Mouse (Mus musculus) kidney, postnatal 25 days (tissue): ENCODE data around the gene Rom1.

ENCODE experiments used
- DNase-seq, 2 experiments: peaks; one replicate each; pipeline ENCODE4 v3.0.0; 2021; ENCODE audit warnings: mixed read lengths in 2 of 2

Rom1 gene

DNA sequence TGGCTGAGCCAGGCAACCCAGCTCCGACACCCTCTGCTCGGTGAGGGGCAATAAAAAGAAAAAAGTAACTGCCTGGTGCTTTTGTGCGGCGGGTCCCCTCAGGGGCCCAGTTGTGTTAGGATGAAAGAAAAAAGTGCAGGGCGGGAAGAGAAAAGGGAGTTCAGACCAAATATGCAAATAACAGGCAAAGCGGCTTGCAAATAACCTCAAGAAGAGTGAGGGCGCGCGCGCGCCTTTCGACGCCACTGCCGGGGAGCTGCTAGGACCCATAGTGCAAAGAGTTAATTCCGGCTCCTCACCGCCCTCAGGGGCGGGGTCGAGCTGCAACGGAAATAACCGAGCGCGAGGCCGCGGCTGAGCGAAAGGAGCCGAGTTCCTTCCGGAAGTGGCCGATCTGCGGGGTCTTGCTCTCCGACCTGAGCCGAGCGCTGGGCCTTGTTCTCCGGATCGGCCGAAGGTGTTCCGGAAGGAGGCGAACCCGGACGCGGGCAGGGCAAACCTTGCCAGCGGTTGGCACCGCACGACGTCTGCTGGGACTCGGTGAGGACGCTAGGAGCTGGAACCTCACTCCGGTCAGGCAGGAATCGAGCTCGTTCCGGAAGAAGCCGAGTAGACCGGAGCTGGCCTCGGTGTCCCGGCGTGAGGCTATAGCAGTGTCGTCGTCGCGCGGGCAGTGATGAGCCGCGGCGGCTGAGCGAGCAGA, 12.5 kb upstream of the Rom1 start, which contains the start of gene Mta2:
TSS of gene Mta2 (plus strand) at position 361 of the 703 bp plus-strand sequence.
- peak; percentile 98 for DNase-seq

DNA sequence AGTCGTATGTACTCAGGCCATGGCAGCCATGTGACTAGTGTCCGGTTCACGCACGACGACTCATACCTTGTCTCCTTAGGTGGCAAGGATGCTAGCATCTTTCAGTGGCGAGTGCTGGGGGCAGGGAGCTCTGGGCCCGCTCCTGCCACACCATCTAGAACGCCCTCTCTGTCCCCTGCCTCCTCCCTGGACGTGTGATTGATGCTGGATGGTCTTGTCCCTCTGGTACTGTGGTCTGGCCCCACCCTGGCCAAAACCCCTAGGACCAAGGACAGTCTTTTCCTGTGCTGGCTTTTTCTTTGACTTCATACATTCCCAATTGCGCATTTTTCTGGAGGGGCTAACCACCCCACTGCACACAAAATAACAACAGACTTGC, 12.0 kb upstream of the Rom1 start:
- no peak for DNase-seq

DNA sequence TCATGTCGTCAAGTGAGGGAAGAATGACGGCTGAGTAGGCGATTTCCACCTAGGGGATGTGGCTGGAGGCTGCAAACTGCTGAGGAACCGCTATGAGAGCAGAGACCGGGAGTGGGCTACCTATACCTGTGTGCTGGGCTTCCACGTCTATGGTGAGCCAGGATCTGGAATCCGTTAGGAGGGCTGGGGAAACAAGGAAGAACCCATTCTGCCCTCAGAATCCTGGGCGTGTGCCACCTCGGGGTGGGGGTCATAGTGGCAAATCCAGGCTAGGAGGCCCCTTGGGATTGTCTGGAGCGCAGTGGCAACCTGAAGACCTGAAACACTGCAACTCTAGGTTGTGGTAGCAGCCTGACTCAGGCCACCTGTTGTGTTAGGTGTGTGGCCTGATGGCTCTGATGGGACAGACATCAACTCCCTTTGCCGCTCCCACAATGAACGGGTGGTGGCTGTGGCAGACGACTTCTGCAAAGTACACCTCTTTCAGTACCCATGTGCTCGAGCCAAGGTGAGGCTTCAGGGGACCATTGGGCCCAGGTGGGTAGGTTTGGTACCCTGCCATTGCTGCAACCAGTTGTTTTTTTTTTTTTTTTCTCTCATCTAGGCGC, 11.5 kb upstream of the Rom1 start:
- DNase-seq: no peak

DNA sequence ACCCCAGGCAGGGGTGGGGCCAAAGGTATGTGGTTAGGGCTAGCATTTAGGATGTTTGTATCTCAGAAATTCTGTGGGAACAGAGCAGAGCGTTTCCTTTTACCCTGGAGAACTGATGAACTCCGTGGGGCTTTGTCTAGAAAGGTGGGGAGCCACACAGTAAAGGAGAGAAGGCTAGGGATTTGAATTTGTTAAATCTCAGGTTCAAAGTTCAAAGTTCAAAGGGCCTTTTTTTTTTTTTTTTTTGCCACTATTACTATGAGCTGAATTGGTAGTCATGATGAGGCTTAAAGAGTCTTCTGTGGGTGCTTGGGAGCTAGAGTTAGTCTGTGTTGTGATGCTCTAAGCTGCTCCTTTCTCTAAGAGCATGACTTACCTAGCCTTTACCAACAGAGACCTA, 7.6 kb upstream of the Rom1 start:
- DNase-seq: no peak

DNA sequence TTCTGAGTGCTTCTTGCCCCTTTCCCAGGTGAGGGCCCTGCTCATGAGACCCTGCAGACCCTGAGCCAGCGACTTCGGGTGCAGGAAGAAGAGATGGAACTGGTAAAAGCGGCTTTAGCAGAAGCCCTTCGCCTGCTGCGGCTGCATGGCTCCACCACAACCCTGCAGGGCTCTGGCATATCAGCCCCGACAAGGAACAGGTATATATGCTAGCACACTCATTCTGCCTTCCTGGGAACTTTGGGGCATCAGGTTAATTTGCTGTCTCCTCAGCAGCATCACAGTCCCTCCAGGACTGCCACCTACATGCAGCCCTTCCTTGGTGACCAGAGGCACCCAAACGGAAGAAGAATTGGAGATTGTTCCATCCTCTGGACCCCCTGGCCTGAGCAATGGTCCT, 1.6 kb upstream of the Rom1 start:
- DNase-seq: no peak

DNA sequence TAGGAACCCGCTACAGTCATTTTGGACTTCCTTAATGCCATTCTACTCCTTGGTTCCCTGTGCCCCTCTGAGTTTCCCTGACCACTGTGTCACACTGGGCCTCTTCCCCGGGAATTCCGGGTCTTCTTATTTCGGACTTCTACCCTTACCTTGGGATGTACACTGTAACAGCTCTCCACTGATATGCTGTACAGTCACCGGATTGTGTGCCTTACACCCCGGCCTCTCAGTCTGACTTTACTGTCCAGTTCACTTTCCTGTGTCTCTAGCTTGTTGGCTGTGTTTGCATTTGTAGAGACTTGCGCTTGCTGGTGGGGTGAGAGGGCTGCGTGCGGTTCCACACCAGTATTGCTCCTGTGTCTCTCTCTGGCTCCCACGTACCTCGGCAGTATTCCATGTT, 961 bp upstream of the Rom1 start:
- no peak for DNase-seq

DNA sequence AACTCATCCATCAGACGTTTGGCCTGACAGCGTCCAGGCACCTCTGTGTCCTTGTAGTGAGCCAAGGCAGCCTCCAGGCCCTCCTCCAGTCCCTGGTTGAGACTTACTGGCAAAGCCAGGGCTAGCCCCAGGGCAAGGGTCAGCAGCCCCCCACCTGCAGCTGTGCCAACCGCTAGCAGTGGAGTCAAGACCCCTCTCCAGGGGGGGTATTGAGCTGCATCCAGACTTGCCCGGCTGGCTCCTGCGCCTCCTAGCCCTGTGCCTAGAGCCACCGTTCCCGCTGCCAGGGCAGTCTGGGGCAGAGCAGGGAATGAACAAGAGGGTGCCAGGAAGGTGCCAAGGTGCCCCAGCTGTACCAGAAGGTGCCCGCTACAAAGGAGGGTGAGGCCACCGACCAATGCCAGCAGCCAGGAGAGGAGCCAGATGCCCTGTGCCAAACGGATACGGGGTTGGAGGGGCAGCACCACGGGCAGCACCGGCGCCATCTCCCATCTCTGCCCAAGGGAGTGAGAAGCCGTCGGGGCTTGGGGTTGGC, 400 bp downstream of the Rom1 start:
- DNase-seq: no peak

DNA sequence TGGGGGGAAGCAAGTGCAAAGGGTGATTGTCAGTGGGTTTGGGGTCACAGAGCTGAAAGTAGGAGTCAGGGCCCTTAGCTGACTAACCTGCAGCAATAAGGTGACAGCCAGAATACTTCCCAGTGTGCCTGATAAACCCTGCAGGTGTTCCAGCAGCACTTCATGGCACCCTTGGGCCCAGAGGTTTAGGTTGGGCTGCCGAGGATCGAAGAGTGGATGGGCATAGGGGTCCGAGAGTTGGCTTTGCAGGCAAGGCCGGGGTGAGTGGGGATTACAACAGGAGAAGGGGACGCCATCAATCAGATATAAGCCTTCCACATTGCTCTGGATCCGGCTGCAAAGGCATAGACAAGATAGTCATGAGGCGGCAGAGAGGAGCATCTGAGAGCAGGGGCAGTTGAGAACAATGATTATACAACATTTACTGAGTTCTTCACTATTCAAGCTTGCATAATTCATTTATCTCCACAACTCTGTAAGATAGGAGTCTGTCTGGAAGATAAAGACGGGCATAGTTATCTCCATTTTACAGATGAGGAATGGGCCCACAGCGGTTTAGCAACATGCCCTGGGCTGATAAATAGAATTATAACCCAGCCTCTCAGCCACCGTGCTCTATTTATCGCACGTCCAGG, 1.1 kb downstream of the Rom1 start:
- no peak for DNase-seq

DNA sequence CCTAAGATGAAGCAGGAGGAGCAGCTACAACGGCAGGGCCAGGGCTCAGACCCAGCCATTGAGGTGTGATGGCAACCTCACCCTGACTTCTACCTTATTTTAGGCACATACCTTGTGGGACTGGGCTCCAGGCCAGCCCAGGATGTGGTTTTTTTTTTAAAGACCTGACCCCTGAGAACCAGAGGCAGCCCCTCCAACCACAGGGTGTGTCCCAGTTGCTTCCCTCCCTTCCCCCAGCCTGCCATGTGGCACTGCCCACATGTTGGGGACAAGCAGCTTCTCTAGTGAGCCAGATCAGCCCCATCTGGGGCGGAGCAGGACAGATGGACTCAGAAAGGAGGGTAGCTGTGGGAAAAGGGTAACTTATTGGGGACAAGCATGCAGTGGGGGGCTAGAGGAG, 2.4 kb downstream of the Rom1 start:
- DNase-seq: no peak

DNA sequence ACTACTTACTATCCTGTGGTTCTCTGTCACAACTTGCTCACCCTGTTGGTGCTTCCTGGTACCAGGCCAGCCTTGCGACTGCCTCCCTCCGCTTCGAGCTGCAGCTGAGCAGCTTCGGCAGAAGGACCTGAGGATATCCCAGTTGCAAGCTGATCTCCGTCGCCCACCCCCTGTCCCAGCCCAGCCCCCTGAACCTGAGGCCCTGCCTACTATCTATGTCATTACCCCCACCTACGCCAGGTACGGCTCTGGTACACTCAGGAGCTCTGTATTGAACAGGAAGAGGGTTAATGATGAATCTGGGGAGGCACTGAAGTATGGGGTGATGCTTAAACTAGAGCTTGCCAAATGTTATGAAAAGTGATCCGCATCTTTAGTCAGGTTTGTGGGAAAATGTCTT, 7.4 kb downstream of the Rom1 start:
- no peak for DNase-seq

DNA sequence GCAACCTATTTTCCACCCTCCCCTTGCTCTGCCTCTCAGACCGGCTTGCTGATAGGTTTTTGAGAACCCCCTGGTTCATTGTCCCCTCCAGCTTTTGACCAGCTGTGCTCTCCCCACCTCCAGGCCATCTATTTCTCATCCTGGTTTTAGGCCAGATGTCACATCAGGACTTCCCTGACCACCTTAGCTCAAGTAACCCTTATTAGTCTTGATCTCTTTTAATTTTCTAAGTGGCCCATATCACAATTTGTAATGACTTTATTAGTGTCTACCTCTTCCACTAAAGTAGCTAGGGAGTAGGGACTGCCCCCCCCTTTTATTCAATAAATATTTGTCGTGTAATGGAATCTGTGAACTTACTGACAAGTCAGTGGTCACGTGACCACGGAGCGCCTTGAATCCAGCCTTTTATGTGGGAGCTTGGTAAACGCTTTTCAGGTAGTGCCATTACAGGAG, 8.3 kb downstream of the Rom1 start:
- peak; percentile 66 to 69 for DNase-seq

DNA sequence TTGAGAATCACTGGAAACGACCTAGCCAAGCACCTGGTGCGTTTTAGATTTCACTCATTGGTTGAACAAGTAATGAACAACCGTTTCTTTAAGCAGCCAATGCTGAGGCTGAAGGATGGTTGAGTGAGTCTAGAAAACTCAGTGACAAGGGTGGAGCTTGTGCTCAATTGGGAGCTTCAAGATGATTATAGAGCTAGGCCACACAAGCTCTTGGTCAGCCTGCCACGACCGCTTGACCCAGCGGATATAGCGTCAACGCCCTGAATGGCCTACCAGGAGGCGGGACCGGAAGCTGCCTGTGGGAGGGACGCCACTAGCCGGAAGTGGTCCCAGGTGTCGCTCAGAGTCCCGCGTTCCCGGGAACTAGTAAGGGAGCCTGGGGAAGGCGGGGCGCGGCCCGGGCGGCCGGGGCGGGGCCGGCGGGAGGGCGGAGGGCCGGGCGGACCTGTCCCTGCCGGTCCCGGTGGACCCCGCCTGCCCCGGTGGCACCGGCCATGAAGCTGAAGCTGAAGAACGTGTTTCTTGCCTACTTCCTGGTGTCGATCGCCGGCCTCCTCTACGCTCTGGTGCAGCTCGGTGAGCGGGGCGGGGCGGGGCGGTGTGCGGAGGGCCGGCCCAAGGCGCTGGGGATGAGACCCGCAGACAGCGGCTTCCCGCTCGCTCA, 9.0 kb downstream of the Rom1 start, which contains the start of gene B3gat3:
TSS of gene B3gat3 (plus strand) at position 302 of the 664 bp plus-strand sequence.
- DNase-seq: peak; percentile 96 to 98

DNA sequence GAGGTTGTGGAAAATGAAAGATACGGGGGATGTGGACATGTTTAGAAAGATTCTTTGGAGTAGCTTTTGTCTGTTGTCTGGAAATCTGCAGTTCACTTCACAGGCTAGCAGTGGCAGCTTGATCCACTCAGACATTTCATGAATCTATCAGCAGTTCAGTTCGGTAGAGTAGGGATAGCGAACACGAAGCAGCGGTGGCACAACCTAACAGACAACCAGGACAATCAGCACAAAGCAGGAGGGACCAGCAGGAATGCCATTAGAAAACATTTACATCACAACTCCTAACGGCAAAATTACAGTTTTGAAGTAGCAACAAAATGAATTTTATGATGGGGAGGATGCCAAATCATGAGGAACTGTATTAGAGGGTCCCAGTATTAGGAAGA, 9.5 kb downstream of the Rom1 start:
- no peak for DNase-seq

DNA sequence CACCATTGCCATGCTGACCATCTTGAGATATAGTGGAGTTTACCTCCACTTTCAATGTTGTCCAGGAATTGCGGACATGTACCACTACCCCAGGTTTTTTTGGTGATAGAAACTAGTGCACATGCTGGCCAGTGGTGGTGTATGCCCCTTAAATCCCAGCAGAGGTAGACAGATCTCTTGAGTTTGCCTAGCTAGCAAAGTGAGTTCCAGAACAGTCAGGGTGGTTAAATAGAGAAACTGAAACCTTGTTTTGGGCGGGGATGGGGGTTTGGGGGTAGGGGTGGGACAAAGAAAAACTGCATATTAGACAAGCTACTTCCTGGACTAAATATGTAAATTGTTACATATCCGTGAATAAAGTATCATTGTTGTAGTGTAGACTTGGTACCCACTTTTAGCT, 10.2 kb downstream of the Rom1 start:
- DNase-seq: no peak

DNA sequence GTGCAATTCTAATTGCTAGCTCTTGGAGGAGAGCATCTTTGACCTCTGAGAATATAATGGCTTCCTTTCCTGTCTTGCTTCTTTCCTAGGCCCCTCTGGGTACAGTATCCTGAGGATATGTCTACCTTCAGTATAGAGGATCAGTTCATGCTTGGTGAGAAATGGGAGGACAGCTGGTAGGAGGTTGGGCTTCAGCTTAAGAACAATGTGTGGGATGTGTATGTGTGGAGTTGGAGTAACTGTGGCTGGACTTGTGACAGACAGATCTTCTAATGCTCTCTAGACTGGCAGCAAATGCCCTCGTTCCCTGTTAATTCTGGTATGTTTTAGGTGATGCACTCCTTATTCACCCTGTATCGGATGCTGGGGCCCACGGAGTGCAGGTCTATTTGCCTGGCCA, 14.9 kb downstream of the Rom1 start:
- DNase-seq: no peak

DNA sequence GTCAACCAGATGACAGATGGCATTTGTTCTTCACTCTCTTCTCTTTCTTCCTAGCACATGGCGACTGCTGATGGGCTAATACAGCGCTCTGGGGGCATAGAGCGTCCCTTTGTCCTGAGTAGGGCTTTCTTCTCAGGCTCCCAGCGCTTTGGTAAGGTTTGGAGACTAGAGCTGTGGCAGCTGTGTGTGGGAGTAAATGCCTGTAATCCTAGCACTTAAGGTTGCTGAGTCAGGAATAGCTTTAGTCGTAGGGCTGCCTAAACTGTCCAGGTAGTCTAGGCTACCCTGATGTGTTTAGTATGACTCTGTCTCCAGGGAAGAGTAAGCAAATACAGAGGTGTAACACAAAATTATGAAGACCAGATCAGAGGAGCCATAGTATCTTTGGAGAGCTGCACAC, 17.3 kb downstream of the Rom1 start:
- DNase-seq: no peak

DNA sequence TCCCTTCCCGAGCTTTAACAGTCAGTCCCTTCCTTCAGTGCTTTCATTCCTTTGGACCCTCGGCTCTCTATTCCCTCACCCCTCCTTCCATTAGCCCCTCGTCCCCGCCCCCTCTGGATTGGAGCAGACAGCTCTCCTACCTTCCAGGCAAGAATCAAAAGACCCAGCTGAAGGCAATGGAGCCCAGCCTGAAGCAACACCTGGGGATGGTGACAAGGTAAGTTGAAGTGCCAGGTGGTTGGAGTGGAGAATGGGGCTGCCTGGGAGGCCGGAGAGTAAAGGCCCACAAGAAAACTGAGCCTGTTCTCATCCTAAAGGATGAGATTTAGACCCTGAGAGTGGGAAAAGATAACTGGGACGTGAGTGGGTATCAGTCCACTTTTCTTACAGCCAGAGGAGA, 20.6 kb downstream of the Rom1 start:
- DNase-seq: no peak

DNA sequence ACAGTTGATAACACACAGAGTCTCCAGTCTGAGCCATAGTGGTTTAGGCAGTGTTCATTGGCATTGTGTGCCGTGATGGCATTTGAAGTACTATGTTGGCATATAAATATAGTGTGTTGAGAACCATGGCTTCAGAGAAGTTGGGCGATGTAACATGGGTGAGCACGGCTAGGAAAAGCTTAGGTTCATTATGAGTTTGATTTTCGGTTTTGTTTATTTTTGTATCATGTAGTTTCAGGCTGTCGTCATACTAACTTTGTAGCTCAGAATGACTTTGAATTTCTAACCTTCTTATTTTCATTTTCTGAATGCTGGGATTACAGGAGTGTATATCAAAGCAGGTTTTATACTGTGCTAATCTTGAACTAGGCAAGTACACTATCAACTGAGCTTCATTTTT, 25.7 kb downstream of the Rom1 start:
- DNase-seq: no peak

DNA sequence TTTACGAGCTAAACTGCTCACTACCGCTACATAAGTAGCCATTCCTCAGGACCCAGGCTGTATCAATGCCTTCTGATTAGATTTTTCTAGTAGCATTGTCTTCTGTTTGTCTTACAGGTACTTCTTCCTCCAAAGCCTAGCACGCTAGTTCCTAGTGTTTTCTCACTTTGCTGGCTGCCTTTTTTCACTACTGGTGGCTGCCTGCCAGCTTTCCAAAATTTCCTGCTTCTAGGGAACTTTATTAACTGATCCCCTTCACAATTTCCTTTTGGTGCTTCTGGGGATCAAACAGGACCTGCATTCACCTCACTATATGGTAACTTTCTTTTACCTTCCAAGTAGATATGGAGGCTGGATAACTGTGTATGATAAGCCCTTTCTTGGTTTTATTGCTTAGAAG, 30.1 kb downstream of the Rom1 start:
- peak in 1 of 2 experiments; percentile 38 for DNase-seq

DNA sequence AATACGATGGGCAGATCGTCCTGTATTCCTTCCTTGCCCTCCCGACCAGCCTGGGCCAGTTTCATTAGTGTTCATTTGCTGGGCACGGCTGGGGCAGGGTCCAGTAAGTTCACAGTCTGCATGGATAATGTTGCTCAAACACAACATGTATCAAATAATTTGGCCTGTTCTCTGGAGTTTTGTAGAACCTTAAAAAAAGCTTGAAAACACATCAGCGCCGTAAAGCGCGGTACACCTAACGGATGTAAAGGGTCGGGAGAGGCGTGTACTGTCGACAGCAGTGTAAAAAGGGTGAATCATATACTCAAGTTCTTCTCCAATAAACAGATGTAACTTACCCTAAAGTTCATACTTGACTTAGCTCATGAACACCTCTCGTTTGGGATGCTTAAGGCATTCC, 30.6 kb downstream of the Rom1 start:
- DNase-seq: peak; percentile 10 to 46

DNA sequence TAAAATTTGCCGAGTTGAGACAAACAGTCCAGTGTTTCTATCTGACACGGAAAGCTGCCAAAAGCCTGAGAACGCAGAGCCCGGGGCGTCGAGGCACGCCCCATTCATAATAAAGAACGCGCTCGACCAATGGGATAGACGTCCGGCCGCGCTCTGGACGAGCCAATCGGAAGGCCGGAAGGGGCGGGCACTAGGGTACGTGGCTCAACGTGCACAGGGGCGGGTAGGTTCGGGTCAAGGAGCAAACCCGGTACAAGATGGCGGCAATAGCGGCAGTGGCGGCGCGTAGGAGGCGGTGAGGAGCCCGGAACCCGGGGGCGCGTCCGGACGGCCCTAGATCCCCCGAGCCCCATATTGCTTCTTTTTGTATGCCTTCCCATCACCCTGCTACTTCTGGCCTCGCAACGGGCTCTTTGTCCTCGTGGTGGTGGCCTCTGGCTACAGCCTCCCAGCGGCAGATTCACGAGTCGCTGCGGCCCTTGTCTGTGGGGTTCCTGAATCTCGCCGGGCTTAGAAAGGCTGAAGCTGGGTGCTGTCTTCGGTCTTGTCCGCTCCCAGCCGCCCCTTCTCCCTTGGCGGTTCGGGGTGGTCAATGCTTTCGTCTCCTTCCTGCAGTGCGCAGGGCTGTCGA, 31.2 kb downstream of the Rom1 start, which contains the start of gene Ganab:
TSS of gene Ganab (plus strand) at position 207 of the 631 bp plus-strand sequence.
- peak; percentile 97 to 99 for DNase-seq

DNA sequence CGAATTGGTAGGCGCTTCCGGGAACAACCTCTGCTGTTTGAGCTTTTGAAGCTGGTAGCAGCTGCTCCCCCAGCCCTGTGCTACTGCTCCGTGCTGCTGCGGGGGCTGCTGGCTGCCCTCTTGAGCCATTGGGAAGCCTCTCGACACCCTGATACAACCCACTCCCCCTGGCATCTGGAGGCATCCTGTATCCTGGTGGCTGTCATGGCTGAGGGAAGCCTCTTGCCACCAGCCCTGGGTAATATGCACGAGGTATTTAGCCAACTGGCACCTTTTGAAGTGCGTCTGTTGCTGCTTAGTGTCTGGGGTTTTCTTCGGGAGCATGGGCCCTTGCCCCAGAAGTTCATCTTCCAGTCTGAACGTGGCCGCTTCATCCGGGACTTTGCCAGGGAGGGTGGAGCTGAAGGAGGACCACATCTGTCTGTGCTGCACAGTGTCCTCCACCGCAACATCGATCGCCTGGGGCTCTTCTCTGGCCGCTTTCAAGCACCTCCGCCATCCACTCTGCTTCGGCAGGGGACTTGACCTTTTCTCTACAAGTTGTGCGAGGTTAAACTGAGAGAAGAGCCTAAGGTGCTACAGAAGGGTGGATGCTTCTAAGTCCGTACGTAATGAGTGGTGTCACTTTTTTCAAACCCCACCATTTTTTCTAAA, 31.8 kb downstream of the Rom1 start:
- DNase-seq: peak; percentile 62 to 78
